Mouse (Mus musculus) testis, postnatal 10 days (tissue): ENCODE measurements around the gene Cnnm2.
A peak's percentile ranks its signal among the peaks of the same experiment; 100 is the strongest.
"Not testable (repeated sequence)": the region's sequence is repeated elsewhere in the genome, so short reads cannot be mapped to it uniquely, and the experiment has no call there.

Source experiments
- DNase-seq: peaks from one replicate; pipeline ENCODE4 v3.0.0; 2021; ENCODE audit warnings: low spot score

The Cnnm2 gene

GRCm38 (mm10) chr19:46761247-46761946 is at the start of gene Cnnm2:
Gene Cnnm2, plus strand, starts transcription at chr19:46761596.
- DNase-seq = peak; percentile 100

- no peak for DNase-seq
Measured at GRCm38 (mm10) chr19:46714234-46714633, 47.2 kb upstream of the Cnnm2 start.

GRCm38 (mm10) chr19:46715016-46715415 is 46.4 kb upstream of the Cnnm2 start:
- DNase-seq = no peak

GRCm38 (mm10) chr19:46718150-46718549 is 43.2 kb upstream of the Cnnm2 start:
- DNase-seq = no peak

- DNase-seq = no peak
Measured at GRCm38 (mm10) chr19:46724411-46724810, 37.0 kb upstream of the Cnnm2 start.

- DNase-seq = no peak
Measured at GRCm38 (mm10) chr19:46726142-46726541, 35.3 kb upstream of the Cnnm2 start.

GRCm38 (mm10) chr19:46727140-46727736 is 34.2 kb upstream of the Cnnm2 start:
- DNase-seq = no peak

- DNase-seq = no peak
Measured at GRCm38 (mm10) chr19:46727945-46728540, 33.4 kb upstream of the Cnnm2 start.

GRCm38 (mm10) chr19:46728909-46729308 is 32.5 kb upstream of the Cnnm2 start:
- DNase-seq = no peak

- DNase-seq = no peak
Measured at GRCm38 (mm10) chr19:46731351-46731750, 30.0 kb upstream of the Cnnm2 start.

GRCm38 (mm10) chr19:46732673-46733072 is 28.7 kb upstream of the Cnnm2 start:
- not testable (repeated sequence) for DNase-seq

GRCm38 (mm10) chr19:46733626-46734025 is 27.8 kb upstream of the Cnnm2 start:
- no peak for DNase-seq

GRCm38 (mm10) chr19:46735241-46735640 is 26.2 kb upstream of the Cnnm2 start:
- DNase-seq = no peak

GRCm38 (mm10) chr19:46737106-46737505 is 24.3 kb upstream of the Cnnm2 start:
- DNase-seq = no peak

- peak; percentile 78 for DNase-seq
Measured at GRCm38 (mm10) chr19:46740341-46741008, 20.9 kb upstream of the Cnnm2 start.

GRCm38 (mm10) chr19:46741574-46741973 is 19.8 kb upstream of the Cnnm2 start:
- DNase-seq = no peak

- DNase-seq = no peak
Measured at GRCm38 (mm10) chr19:46744681-46745080, 16.7 kb upstream of the Cnnm2 start.

- DNase-seq = no peak
Measured at GRCm38 (mm10) chr19:46747799-46748198, 13.6 kb upstream of the Cnnm2 start.

- DNase-seq = no peak
Measured at GRCm38 (mm10) chr19:46752235-46752634, 9.2 kb upstream of the Cnnm2 start.

GRCm38 (mm10) chr19:46755066-46755465 is 6.3 kb upstream of the Cnnm2 start:
- peak; percentile 59 for DNase-seq

GRCm38 (mm10) chr19:46756221-46756620 is 5.2 kb upstream of the Cnnm2 start:
- DNase-seq = no peak

- DNase-seq = no peak
Measured at GRCm38 (mm10) chr19:46759096-46759495, 2.3 kb upstream of the Cnnm2 start.

- not testable (repeated sequence) for DNase-seq
Measured at GRCm38 (mm10) chr19:46759909-46760308, 1.5 kb upstream of the Cnnm2 start.
